Mouse (Mus musculus) testis, adult 2 months (tissue): ENCODE data around the gene Insc.

Experiments used
- CTCF ChIP-seq: fragments of 200-500 bp; IDR thresholded peaks from 2 replicates; pipeline ENCODE4 v1.5.1; 2012; ENCODE audit warnings: low read depth, mild to moderate bottlenecking, inconsistent platforms, low read length, moderate library complexity; ENCODE audit not compliant: control insufficient read depth, insufficient read depth, insufficient replicate concordance
- POLR2A ChIP-seq: fragments of 200-500 bp; IDR thresholded peaks from 2 replicates; pipeline ENCODE4 v1.6.1; 2012; ENCODE audit warnings: low read depth, mild to moderate bottlenecking, inconsistent platforms, low read length, moderate library complexity; ENCODE audit not compliant: control insufficient read depth

DNA sequence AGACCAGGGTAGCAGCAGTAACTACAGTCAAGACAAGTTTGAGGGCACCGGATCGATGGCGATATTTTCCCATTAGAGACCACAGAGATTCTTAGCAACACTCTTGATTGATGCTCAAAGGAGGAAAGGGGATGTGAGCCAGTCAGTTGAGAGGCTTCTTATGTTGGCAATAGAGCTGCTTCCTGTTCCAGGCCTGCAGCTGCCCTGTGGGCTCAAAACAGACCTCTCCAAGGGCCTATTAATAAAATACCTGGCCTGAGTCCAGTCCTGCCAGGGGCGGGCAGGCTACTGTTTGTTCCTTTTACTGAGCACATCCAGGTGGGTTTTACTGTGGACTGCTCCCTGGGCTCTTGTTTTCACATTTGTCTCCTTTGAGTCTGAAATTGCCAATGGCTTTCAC is 83.9 kb downstream of the Insc start:
- no peak for TF ChIP-seq CTCF
- no peak for TF ChIP-seq POLR2A
